Mouse (Mus musculus) limb, embryonic 14.5 days (tissue): ENCODE data around the gene Gm11562. TPM values are rescaled to one million over a fixed set of nuclear protein-coding genes. Genes with fewer than 3 reads are reported as not detected.
"Not testable (repeated sequence)": the region's sequence is repeated elsewhere in the genome, so short reads cannot be mapped to it uniquely, and the experiment has no call there.

Source experiments
- ATAC-seq: fragments of 200-750 bp; cut with Nextera tagmentation; 2 replicates; pipeline ENCODE4 v1.8.0; 2017; ENCODE audit warnings: low read depth, moderate number of reproducible peaks, moderate TSS enrichment; ENCODE audit not compliant: low FRiP score
- DNase-seq: peaks from one replicate; pipeline ENCODE4 v3.0.0-alpha.2; 2015; ENCODE audit warnings: low spot score
- H3K27ac ChIP-seq: fragments of 300-500 bp; sonication (generic); replicated peaks from 2 replicates; pipeline ENCODE4 v1.5.1; 2014; ENCODE audit warnings: low read depth, mild to moderate bottlenecking, low read length, moderate library complexity, mixed read lengths
- H3K27me3 ChIP-seq: fragments of 300-500 bp; sonication (generic); 2 replicates; pipeline ENCODE4 v1.6.1; 2014; ENCODE audit warnings: low read length, mixed read lengths; ENCODE audit not compliant: control insufficient read depth, insufficient read depth
- H3K36me3 ChIP-seq: fragments of 300-500 bp; sonication (generic); 2 replicates; pipeline ENCODE4 v1.6.1; 2014; ENCODE audit warnings: mild to moderate bottlenecking, low read length, moderate library complexity, mixed read lengths; ENCODE audit not compliant: control insufficient read depth, insufficient read depth
- H3K4me1 ChIP-seq: fragments of 300-500 bp; sonication (generic); 2 replicates; pipeline ENCODE4 v1.6.1; 2014; ENCODE audit warnings: antibody characterized with exemption, low read length, mixed read lengths; ENCODE audit not compliant: control insufficient read depth, insufficient read depth
- H3K4me2 ChIP-seq: fragments of 300-500 bp; sonication (generic); replicated peaks from 2 replicates; pipeline ENCODE4 v1.6.1; 2014; ENCODE audit warnings: low read depth, mild to moderate bottlenecking, low read length, moderate library complexity; ENCODE audit not compliant: severe bottlenecking
- H3K4me3 ChIP-seq: fragments of 300-500 bp; sonication (generic); replicated peaks from 2 replicates; pipeline ENCODE4 v1.5.1; 2014; ENCODE audit warnings: low read length
- H3K9ac ChIP-seq: fragments of 300-500 bp; sonication (generic); 2 replicates; pipeline ENCODE4 v1.6.1; 2014; ENCODE audit warnings: mild to moderate bottlenecking, low read depth, low read length, moderate library complexity; ENCODE audit not compliant: severe bottlenecking
- H3K9me3 ChIP-seq: fragments of 300-500 bp; sonication (generic); 2 replicates; pipeline ENCODE4 v1.6.1; 2016; ENCODE audit warnings: low read length; ENCODE audit not compliant: control insufficient read depth
- POLR2A ChIP-seq: fragments of 200-500 bp; IDR thresholded peaks from 2 replicates; pipeline ENCODE4 v1.8.0; 2012; ENCODE audit warnings: inconsistent platforms, mild to moderate bottlenecking, moderate library complexity, borderline replicate concordance; ENCODE audit not compliant: insufficient read depth, insufficient read length; ENCODE audit errors: extremely low read depth
- WGBS: fragments of 180-500 bp; shearing (Covaris S2); extraction: QIAGEN DNeasy Blood & Tissue Kit; methylation state at CpG from one replicate; pipeline ENCODE4 v1.1.7; 2014; 5-methylcytosine and 5-hydroxymethylcytosine counted together
- polyA plus RNA-seq, 2 experiments: library from polyadenylated mRNA; depleted of rRNA in 1 of 2; stranded (reverse) in 1 of 2; unstranded in 1 of 2; fragments of >200 nt; fragmentation: Nextera tagmentation in 1 of 2; extraction: Ambion mirVana in 1 of 2; gene quantifications; 2 replicates each; pipeline versions ENCODE4 v1.2.1 to v1.2.3; 2012 to 2014

Gm11562 gene
- polyA plus RNA-seq, 2 experiments, result not detected

DNA sequence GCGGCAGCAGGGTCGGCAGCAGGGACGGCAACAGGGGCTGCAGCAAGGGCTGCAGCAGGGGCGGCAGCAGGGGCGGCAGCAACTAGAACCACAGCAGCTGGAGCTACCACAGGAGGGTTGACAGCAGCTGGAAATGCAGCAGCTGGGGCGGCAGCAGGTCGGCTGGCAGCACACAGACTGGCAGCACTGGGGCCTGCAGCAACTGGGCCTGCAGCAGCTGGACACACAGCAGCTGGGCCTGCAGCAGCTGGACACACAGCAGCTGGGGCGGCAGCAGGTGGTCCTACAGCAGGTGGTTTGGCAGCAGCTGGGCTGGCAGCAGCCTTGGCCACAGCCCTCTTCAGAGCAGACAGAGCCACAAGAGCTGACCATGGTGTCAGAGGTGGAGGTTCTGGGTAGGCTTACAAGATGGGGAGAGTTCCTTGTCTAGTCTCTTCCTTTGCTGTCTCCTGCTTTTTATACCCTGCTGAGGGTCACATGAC, 14.5 kb upstream of the Gm11562 start, which contains the start of gene Krtap4-2:
Krtap4-2 (minus strand) TSS at position 432 of the 482 bp plus-strand sequence.
- H3K9me3 ChIP-seq, result no peaks in the 10 kb centered on the region
- H3K4me2 ChIP-seq, result no peak within 1 kb of the TSS
- H3K27ac ChIP-seq, result no peak within 1 kb of the TSS
- no peak within 1 kb of the TSS for H3K9ac ChIP-seq
- no peak for DNase-seq
- no peaks in the 10 kb centered on the region for H3K4me1 ChIP-seq
- H3K27me3 ChIP-seq, result no peaks in the 10 kb centered on the region
- H3K4me3 ChIP-seq, result no peak within 1 kb of the TSS
- no peak for ATAC-seq
- WGBS, result 17% methylated on average over 7 of the region's 8 CpGs
- no peaks in the 10 kb centered on the region for H3K36me3 ChIP-seq
- TF ChIP-seq POLR2A, result no peak

GRCm38 (mm10) chr11:99633293-99633692, 13.1 kb upstream of the Gm11562 start:
- Histone ChIP-seq H3K27me3 (no peaks in the 10 kb centered on the region), H3K9ac (no peak overlapping the region), H3K4me3 (no peak overlapping the region), H3K27ac (no peak overlapping the region), H3K9me3 (no peaks in the 10 kb centered on the region), H3K4me2 (no peak overlapping the region), H3K36me3 (no peaks in the 10 kb centered on the region), H3K4me1 (no peaks in the 10 kb centered on the region)
- 68% methylated on average over 2 of the region's 2 CpGs for WGBS
- no peak for TF ChIP-seq POLR2A
- ATAC-seq (no peak), DNase-seq (no peak)

GRCm38 (mm10) chr11:99630890-99631289, 10.7 kb upstream of the Gm11562 start:
- Histone ChIP-seq H3K4me3 (no peak overlapping the region), H3K27me3 (no peaks in the 10 kb centered on the region), H3K9ac (no peak overlapping the region), H3K36me3 (no peaks in the 10 kb centered on the region), H3K4me1 (no peaks in the 10 kb centered on the region), H3K27ac (no peak overlapping the region), H3K9me3 (no peaks in the 10 kb centered on the region), H3K4me2 (no peak overlapping the region)
- ATAC-seq (no peak), DNase-seq (no peak)
- TF ChIP-seq POLR2A, result no peak
- WGBS, result 76% methylated on average over 3 of the region's 3 CpGs

- H3K9me3 ChIP-seq, result no peaks in the 10 kb centered on the region
- DNase-seq, result no peak
- H3K4me3 ChIP-seq, result no peak within 1 kb of the TSS
- H3K36me3 ChIP-seq, result no peaks in the 10 kb centered on the region
- TF ChIP-seq POLR2A, result no peak
- H3K27ac ChIP-seq, result no peak within 1 kb of the TSS
- ATAC-seq, result no peak
- H3K27me3 ChIP-seq, result no peaks in the 10 kb centered on the region
- WGBS, result 77% methylated on average over 4 of the region's 4 CpGs
- no peak within 1 kb of the TSS for H3K9ac ChIP-seq
- no peak within 1 kb of the TSS for H3K4me2 ChIP-seq
- no peaks in the 10 kb centered on the region for H3K4me1 ChIP-seq
Observed at GRCm38 (mm10) chr11:99628138-99628537, 7.9 kb upstream of the Gm11562 start, which contains the start of gene Krtap4-1. Gene Krtap4-1 (minus strand): TSS chr11:99628238.

GRCm38 (mm10) chr11:99614796-99615363, 5.4 kb downstream of the Gm11562 start, which contains the start of gene Krtap2-4:
Gene Krtap2-4 (minus strand): TSS chr11:99614846.
- Histone ChIP-seq H3K4me2 (no peak within 1 kb of the TSS), H3K9me3 (no peaks in the 10 kb centered on the region), H3K27ac (no peak within 1 kb of the TSS), H3K4me3 (no peak within 1 kb of the TSS), H3K4me1 (no peaks in the 10 kb centered on the region), H3K36me3 (no peaks in the 10 kb centered on the region), H3K9ac (no peak within 1 kb of the TSS), H3K27me3 (no peaks in the 10 kb centered on the region)
- TF ChIP-seq POLR2A, result no peak
- ATAC-seq, result no peak
- DNase-seq, result no peak
- WGBS, result 72% methylated on average over 3 of the region's 3 CpGs

- DNase-seq, H3K4me1 ChIP-seq, H3K36me3 ChIP-seq, H3K27ac ChIP-seq, ATAC-seq, H3K4me2 ChIP-seq, H3K27me3 ChIP-seq, H3K9me3 ChIP-seq, H3K9ac ChIP-seq, H3K4me3 ChIP-seq: not testable (repeated sequence)
- 52% methylated on average over 1 of the region's 2 CpGs for WGBS
Observed at GRCm38 (mm10) chr11:99610089-99610488, 10.1 kb downstream of the Gm11562 start, which contains the start of gene Gm11937. Gene Gm11937 (minus strand): TSS chr11:99610189.
